Mouse (Mus musculus) neural tube, embryonic 11.5 days (tissue): ENCODE results near the gene Surf6. TPM values are rescaled to one million over a fixed set of nuclear protein-coding genes. Genes with fewer than 3 reads are reported as not detected.

Experiments used
- ATAC-seq: fragments of 200-750 bp; cut with Nextera tagmentation; 2 replicates; pipeline ENCODE4 v1.8.0; 2017; ENCODE audit warnings: moderate number of reproducible peaks, mild to moderate bottlenecking, moderate TSS enrichment, moderate library complexity; ENCODE audit not compliant: insufficient read depth, low FRiP score, low TSS enrichment
- DNase-seq: peaks from one replicate; pipeline ENCODE4 v3.0.0-alpha.2; 2015; ENCODE audit warnings: low spot score
- H3K27ac ChIP-seq: fragments of 300-500 bp; sonication (generic); 2 replicates; pipeline ENCODE4 v1.5.1; 2014; ENCODE audit warnings: low read depth, mild to moderate bottlenecking, low read length
- H3K27me3 ChIP-seq: fragments of 300-500 bp; sonication (generic); 2 replicates; pipeline ENCODE4 v1.6.1; 2014; ENCODE audit warnings: mild to moderate bottlenecking, low read length, mixed read lengths; ENCODE audit not compliant: control insufficient read depth, insufficient read depth
- H3K36me3 ChIP-seq: fragments of 300-500 bp; sonication (generic); 2 replicates; pipeline ENCODE4 v1.6.1; 2014; ENCODE audit warnings: mild to moderate bottlenecking, low read length, moderate library complexity, mixed read lengths; ENCODE audit not compliant: control insufficient read depth, insufficient read depth
- H3K4me1 ChIP-seq: fragments of 300-500 bp; sonication (generic); 2 replicates; pipeline ENCODE4 v1.6.1; 2014; ENCODE audit warnings: low read length, mixed read lengths; ENCODE audit not compliant: control insufficient read depth, insufficient read depth
- H3K4me2 ChIP-seq: fragments of 300-500 bp; sonication (generic); 2 replicates; pipeline ENCODE4 v1.6.1; 2014; ENCODE audit warnings: low read depth, mild to moderate bottlenecking, moderate library complexity
- H3K4me3 ChIP-seq: fragments of 300-500 bp; sonication (generic); 2 replicates; pipeline ENCODE4 v1.5.1; 2014; ENCODE audit warnings: low read depth, low read length
- H3K9ac ChIP-seq: fragments of 300-500 bp; sonication (generic); 2 replicates; pipeline ENCODE4 v1.6.1; 2014; ENCODE audit warnings: mild to moderate bottlenecking, low read length
- H3K9me3 ChIP-seq: fragments of 300-500 bp; sonication (generic); 2 replicates; pipeline ENCODE4 v1.6.1; 2016; ENCODE audit warnings: low read length; ENCODE audit not compliant: control insufficient read depth
- WGBS: fragments of 180-500 bp; shearing (Covaris S2); extraction: QIAGEN DNeasy Blood & Tissue Kit; methylation state at CpG from one replicate; pipeline ENCODE4 v1.1.7; 2014; 5-methylcytosine and 5-hydroxymethylcytosine counted together
- polyA plus RNA-seq: library from polyadenylated mRNA; unstranded; fragments of >200 nt; fragmentation: Nextera tagmentation; extraction: Ambion mirVana; gene quantifications from 2 replicates; pipeline ENCODE4 v1.2.1, GENCODE M21; 2014

The Surf6 gene
- polyA plus RNA-seq, 1 experiment from 2014 or later, result 15.6 TPM

DNA sequence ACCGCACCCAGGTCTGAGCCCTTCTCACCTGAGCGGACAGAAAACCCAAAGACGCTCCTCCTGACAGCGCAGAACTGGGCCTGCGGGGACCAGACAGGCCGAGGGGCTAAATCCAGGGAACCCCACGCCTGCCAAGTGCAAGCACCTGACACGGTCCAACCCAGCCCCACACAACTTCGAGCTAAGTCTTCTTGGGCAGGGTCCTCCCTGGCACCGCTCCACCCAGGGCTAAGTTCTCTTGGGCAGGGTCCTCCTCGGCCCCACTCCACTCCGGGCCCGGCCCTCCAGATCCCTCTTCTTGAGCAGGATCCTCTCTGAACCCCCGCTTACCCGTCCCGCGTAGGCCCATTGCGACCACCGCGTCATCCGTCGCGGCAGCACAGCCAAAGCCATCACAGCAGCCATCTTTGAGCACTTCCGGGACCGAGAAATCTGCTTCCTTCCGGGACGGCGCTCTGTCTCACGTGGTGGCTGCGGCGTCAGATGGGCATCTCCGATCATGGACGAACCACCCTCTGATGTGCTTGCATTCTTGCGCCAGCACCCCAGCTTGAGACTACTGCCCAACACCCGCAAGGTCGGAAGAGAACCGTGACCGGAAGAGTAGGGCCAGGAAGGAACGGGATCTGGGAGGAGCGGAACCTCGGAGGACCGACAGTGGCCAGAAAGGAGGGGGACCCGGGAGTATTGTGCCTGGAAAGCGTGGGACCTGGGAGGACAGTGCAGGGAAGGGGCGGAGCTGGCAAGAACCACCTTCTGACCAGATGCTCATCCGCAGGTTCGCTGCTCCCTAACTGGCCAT lies 13.4 kb upstream of the Surf6 start, which contains the start of the genes Surf2 and Surf1:
Surf2 (plus strand) TSS at position 441 of the 802 bp plus-strand sequence.
Surf1 (minus strand) TSS at position 604 of the 802 bp plus-strand sequence.
- DNase-seq (peak; percentile 81), ATAC-seq (peak; percentile 71)
- Histone ChIP-seq H3K9ac (peak within 1 kb of the TSS; percentile 77), H3K4me2 (peak within 1 kb of the TSS; percentile 99), H3K9me3 (no peaks in the 10 kb centered on the region), H3K27ac (0 out of 2 replicates have a peak within 1 kb of the TSS, but pooled peaks have one; percentile 20), H3K4me1 (peaks cover 33% of the 10 kb centered on the region), H3K27me3 (no peaks in the 10 kb centered on the region), H3K36me3 (peaks cover 29% of the 10 kb centered on the region), H3K4me3 (peak within 1 kb of the TSS; percentile 77)
- 2% methylated on average over 47 of the region's 47 CpGs for WGBS

DNA sequence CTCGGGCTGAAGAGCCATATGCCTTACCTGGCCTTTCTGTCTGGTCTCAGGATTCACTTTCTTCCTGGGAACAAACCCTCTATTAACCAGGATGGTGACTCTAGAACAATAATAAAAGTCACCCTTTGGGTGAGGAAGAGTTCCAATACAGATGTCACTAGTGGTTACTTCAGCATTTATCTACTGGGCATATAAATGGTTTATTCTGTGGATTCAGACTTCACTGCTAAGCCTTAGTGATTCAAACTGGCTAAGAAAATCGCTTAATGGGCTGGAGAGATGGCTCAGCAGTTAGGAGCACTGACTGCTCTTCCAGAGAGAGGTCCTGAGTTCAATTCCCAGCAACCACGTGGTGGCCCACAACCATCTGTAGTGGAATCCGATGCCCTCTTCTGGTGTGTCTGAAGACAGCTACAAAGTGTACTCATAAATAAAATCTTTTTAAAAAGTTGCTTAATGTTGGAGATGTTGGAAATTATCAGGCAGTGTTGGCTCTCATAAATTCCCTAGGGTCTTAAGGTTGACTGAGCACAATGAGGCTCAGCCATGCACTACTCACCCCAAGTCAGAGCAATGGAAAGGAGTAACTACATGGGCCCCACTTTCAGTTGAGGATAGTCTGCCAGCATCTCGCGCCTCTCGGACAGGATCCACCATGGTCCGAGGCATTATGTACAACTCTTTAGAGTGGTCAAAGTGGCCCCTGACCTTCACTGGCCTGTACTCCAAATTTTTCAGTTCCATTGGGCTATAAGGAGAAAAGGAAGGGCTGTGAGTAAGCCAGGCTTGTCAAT lies 11.7 kb upstream of the Surf6 start:
- DNase-seq (no peak), ATAC-seq (no peak)
- Histone ChIP-seq H3K4me2 (no peak overlapping the region), H3K36me3 (peaks cover 20% of the 10 kb centered on the region), H3K27ac (no peak overlapping the region), H3K4me3 (no peak overlapping the region), H3K9ac (no peak overlapping the region), H3K27me3 (no peaks in the 10 kb centered on the region), H3K4me1 (peaks cover 37% of the 10 kb centered on the region), H3K9me3 (no peaks in the 10 kb centered on the region)
- WGBS, result 64% methylated on average over 8 of the region's 8 CpGs

- peaks cover 43% of the 10 kb centered on the region for H3K4me1 ChIP-seq
- ATAC-seq (no peak), DNase-seq (no peak)
- no peak overlapping the region for H3K4me3 ChIP-seq
- H3K36me3 ChIP-seq, result peaks cover 14% of the 10 kb centered on the region
- no peaks in the 10 kb centered on the region for H3K9me3 ChIP-seq
- 88% methylated on average over 17 of the region's 17 CpGs for WGBS
- no peak overlapping the region for H3K9ac ChIP-seq
- H3K27me3 ChIP-seq, result no peaks in the 10 kb centered on the region
- H3K4me2 ChIP-seq, result no peak overlapping the region
- no peak overlapping the region for H3K27ac ChIP-seq
These were observed 10.9 kb upstream of the Surf6 start for GRCm38 (mm10) chr2:26913416-26914147.

DNA sequence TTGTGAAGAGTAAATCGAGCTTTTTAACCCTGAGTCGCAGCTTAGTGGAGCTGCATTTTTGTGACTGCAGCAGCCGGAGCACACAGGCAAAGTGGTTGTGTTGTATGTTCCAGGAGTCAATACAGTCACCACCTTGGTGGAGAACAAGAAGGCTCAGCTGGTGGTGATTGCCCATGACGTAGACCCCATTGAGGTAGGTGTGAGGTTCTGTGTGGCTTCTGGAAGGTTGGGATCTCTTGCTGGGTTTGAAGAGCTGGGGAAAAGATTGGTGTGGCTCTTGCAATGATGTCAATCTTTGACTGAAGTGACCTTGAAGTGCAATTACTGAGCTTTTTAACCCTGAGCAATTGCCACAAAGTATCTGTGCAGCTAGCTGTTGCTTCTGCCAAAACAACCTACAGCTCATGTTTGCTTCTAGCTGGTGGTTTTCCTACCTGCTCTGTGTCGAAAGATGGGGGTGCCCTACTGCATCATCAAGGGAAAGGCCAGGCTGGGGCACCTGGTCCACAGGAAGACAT lies 9.6 kb upstream of the Surf6 start:
- Histone ChIP-seq H3K27me3 (no peaks in the 10 kb centered on the region), H3K4me1 (peaks cover 35% of the 10 kb centered on the region), H3K27ac (no peak overlapping the region), H3K9me3 (no peaks in the 10 kb centered on the region), H3K4me3 (peak overlapping the region; percentile 94), H3K36me3 (peaks cover 18% of the 10 kb centered on the region), H3K9ac (peak overlapping the region; percentile 95; the same call in 1 of the 2 replicates), H3K4me2 (peak overlapping the region; percentile 99)
- ATAC-seq, result no peak
- DNase-seq, result no peak
- WGBS, result 74% methylated on average over 5 of the region's 5 CpGs

DNA sequence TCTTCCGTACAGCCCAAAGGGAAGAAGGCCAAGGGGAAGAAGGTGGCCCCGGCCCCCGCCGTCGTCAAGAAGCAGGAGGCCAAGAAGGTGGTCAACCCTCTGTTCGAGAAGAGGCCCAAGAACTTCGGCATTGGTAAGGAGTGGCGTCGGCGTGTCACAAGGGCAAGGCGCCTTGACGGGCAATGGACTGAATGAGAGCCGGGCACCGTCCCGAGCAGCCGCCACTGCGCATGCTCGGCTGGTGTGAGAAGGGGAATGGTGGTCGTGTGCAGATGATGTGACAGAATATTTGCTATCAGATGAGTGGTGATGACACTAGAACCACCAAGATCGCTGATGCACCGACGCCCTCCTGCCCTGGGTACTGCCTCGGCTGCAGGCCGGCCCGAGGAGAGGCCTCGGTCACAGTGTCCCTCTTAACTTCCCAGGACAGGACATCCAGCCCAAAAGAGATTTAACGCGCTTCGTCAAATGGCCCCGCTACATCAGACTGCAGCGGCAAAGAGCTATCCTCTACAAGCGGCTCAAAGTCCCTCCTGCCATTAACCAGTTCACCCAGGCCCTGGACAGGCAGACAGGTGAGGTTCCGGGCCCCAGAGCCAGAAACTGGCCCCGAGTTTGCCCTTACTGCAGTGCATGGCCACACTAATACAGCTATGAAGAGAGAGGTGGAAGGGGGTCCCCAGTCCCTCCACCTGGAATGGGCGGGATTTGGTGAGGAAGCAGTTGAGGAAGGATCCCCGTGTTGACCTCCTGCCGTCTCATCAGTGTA lies 8.5 kb upstream of the Surf6 start:
- peak overlapping the region; percentile 94 for H3K4me3 ChIP-seq
- WGBS, result under 1% methylated on average over 32 of the region's 37 CpGs
- peaks cover 28% of the 10 kb centered on the region for H3K4me1 ChIP-seq
- peaks cover 24% of the 10 kb centered on the region for H3K36me3 ChIP-seq
- H3K9ac ChIP-seq, result peak overlapping the region; percentile 95
- H3K27me3 ChIP-seq, result no peaks in the 10 kb centered on the region
- H3K9me3 ChIP-seq, result no peaks in the 10 kb centered on the region
- peak; percentile 54; the same call in 1 of the 2 replicates for ATAC-seq
- DNase-seq, result peak; percentile 81
- peak overlapping the region; percentile 99 for H3K4me2 ChIP-seq
- peak overlapping the region; percentile 89 for H3K27ac ChIP-seq

DNA sequence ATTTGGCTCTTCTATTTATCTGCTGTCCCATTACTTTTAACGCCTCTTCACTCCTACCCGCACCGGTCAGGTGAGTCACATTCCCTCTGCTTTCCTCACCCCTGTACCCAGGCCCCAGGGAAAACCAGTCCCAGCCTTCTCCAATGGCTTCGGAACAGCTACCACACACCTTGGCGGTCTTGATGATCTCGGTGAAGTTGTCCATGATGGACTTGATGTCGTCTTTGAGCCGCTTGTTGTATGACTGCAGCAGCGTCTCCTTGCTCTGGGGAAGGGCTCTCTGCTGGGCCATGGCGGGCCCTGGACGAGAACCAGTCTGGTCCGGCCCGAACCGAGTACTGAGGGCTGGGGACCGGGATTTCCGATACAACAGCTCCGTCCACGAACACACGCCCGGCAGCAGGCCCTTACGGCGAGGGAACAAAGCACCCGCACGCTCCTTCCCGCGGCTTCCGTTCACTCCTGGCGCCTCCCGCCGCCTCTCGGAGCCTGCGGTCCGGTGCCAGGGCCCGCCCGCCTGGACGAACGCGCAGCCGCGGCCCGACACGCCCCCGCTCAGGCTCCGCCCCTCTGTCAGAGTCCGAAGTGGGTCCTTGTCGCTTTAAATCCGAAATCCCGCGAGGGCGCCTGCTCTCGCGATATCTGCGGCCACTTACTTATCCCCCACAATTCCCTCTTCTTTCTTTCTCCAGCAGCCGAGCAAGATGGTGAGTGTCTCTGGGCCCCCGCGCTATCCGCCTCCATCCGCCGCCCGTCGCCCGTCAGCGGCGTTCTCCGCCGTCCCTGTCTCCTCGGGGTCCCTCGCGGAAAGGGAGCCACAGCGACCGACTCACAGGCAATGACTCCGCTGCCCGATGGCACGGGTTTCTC lies 7.7 kb upstream of the Surf6 start, which contains the start of the genes Med22 and Rpl7a:
Med22 (minus strand) TSS at position 554 of the 870 bp plus-strand sequence.
Rpl7a (plus strand) TSS at position 641 of the 870 bp plus-strand sequence.
- peak; percentile 99 for DNase-seq
- WGBS, result 0% methylated on average over 70 of the region's 74 CpGs
- Histone ChIP-seq H3K4me2 (peak within 1 kb of the TSS; percentile 99), H3K27ac (peak within 1 kb of the TSS; percentile 89), H3K4me3 (peak within 1 kb of the TSS; percentile 94), H3K9me3 (no peaks in the 10 kb centered on the region), H3K9ac (peak within 1 kb of the TSS; percentile 95), H3K36me3 (peaks cover 30% of the 10 kb centered on the region), H3K4me1 (peaks cover 23% of the 10 kb centered on the region), H3K27me3 (no peaks in the 10 kb centered on the region)
- peak; percentile 81 for ATAC-seq

DNA sequence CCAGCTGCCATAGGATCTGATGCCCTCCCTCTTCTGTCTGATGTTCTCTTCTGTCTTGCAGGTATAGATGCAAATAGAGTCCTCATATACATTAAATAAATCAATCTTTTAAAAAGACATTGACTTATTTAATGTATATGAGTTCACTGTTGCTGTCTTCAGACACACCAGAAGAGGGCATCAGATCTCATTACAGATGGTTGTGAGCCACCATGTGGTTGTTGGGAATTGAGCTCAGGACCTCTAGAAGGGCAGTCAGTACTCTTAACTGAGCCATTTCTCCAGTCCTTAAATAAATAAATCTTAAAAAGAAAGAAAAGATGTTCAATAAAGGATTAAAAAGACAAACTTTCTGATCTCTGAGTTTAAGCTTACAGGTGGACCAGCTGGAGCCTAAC lies 6.7 kb upstream of the Surf6 start:
- Histone ChIP-seq H3K9ac (peak overlapping the region; percentile 75), H3K36me3 (peaks cover 30% of the 10 kb centered on the region), H3K4me3 (peak overlapping the region; percentile 94), H3K27ac (no peak overlapping the region), H3K9me3 (no peaks in the 10 kb centered on the region), H3K27me3 (no peaks in the 10 kb centered on the region), H3K4me2 (peak overlapping the region; percentile 55), H3K4me1 (peaks cover 23% of the 10 kb centered on the region)
- DNase-seq, result no peak
- ATAC-seq, result no peak
